Mouse (Mus musculus) kidney, adult 9 months (tissue): ENCODE results near the gene Arid5b.
A peak's percentile ranks its signal among the peaks of the same experiment; 100 is the strongest.

Source experiments
- DNase-seq: peaks from one replicate; pipeline ENCODE4 v3.0.0; 2022

Gene Arid5b

DNA sequence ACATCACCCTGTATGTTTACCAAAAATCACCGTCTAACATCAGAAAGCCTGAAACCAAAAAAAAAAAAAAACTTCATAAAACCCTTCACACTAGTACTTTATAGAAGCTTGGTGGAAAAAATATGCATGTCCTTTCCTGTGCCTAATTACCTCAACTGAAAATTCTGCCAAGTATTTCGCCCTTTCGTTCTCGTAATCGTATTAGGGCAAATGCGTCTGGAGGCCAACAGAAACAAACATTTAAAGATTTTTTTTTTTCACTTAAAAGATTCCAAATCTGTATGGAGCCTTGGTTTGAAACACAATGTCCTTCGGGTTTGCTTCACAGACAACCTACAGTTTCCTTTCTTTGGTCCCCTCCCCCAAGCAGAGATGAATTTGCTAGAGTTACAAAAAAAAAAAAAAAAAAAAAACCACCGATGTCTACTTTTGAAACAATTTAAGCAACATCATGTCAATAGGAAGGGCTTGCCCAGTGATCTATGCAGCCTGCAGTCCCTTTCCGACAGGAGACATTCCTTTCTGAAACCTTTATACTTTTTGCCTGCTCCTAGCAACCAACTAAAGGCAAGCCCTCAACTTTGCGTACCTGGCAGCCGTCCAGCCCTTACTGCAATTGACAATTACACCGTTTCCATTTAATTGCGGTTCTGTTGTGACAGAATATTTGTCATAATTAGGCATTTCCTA lies 86.7 kb downstream of the Arid5b start:
- DNase-seq, result peak; percentile 66

- no peak for DNase-seq
Observed at GRCm38 (mm10) chr10:68191146-68191545, 87.4 kb downstream of the Arid5b start.

DNA sequence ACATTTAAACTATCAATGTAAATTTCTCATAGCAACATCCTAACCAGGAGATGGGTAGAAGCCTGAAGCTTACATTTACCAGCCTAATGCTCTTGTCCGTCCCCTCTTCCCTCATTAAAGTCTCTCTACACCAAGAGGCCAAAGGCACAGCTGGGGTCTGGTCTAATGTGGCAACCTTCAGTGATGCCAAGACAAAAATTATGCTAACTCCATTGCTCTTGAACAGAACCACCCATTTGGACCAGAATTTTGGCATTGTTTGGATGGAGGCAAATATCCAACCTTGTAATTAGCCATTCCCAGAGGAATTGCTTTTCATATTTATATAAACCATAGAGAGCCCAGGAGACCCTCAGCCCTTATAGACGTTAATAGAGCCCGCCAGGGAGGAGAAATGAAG lies 88.7 kb downstream of the Arid5b start:
- no peak for DNase-seq

GRCm38 (mm10) chr10:68183096-68183495 lies 95.4 kb downstream of the Arid5b start:
- DNase-seq, result no peak

- no peak for DNase-seq
Observed at GRCm38 (mm10) chr10:68182266-68182665, 96.3 kb downstream of the Arid5b start.

DNA sequence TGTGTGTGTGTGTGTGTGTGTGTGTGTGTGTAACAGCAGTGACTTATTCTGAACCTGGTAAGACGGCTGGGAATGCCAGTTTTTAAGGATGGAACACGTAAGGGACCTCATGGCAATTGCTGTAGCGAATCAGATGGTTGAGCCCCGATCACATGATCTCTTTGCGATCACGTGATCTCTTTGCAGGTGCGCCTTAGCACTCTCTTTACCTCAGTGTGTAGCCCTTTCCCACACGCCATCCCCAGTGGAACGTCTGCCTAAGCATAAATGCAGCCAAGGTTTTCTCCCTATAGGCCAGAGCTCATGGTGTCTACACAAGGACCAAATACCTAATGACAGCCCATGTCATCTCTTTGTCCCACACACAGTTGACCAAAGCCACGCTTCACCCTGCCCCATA lies 97.4 kb downstream of the Arid5b start:
- no peak for DNase-seq

DNA sequence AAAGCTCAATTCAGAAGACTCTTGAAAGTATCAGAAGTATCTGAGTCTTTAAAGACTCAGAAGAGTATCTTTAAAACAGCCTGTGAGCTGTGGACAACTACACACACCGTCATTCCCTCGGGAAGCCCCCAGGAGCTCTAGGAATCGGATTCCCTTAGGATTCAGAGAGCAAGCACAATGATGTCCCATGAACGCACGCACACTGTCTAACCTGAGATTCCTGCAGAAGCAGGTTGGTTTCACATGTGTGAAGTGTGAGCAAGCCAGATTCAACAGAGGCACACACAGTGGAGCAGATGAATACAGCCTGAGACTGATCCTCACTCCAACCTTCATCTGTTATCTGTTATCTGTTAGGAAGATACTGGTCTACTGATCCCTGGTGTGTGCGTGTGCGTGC lies 97.8 kb downstream of the Arid5b start:
- DNase-seq, result no peak

GRCm38 (mm10) chr10:68180151-68180550 lies 98.4 kb downstream of the Arid5b start:
- peak; percentile 54 for DNase-seq

- no peak for DNase-seq
Observed at GRCm38 (mm10) chr10:68179741-68180140, 98.8 kb downstream of the Arid5b start.

DNA sequence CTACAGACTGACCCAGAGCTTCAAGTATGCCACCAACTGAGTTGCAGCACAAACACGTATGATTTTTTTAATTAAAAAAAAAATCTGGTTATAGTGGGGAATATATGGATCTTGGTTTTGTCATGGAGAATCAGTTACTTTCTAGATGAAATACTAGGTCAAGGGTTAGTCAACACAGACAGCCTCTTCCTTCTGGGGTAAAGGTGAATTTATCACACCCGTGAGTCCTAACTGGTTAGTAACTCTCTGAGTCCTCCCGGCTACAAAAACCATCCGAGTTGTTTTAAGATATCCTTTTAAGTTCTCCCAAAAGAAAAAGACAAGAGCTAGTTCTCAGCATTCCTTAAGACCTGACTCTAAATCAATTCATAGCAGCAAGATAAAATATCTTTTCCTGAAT lies 99.2 kb downstream of the Arid5b start:
- DNase-seq, result peak; percentile 51

- no peak for DNase-seq
Observed at GRCm38 (mm10) chr10:68177697-68178485, 100.6 kb downstream of the Arid5b start.

DNA sequence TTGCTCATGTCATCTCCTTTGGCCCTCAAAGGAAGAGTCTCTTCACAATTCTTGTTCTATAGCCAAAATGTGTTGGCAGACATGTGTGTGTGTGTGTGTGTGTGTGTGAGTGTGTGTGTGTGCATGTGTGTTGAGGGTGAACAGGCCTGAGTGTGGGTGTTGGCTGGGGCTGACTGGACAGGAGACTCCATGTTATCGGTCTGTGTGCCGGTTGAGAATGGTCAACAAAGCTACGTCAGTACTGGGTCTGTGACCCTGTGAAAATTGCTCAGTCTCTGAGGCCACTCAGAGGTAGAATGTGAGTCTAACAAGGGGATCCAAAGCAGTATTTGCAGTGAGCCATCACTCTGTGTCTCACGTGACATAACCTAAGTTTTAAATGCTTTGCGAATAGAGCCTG lies 102.7 kb downstream of the Arid5b start:
- no peak for DNase-seq

- DNase-seq, result no peak
Observed at GRCm38 (mm10) chr10:68173634-68174033, 104.9 kb downstream of the Arid5b start.

- DNase-seq, result no peak
Observed at GRCm38 (mm10) chr10:68172906-68173305, 105.6 kb downstream of the Arid5b start.

GRCm38 (mm10) chr10:68171974-68172373 lies 106.6 kb downstream of the Arid5b start:
- DNase-seq, result no peak

DNA sequence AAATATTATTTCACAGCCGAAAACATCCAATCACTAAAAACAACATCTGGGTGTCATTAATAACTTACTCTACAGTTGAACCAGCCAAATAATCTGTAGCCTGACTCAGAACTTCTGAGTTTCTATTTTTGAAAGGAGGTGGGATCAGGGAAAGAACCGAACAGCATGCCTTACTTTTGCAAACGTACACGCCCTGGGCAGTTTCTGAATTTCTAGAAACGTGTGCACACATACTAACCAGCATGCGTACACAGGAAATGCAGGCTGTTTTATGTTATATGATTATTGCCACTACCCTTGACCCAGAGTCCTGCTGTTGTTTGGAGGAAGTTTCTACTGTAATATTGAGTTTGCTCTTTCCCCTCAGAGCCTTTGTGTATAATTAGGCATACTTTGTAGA lies 109.9 kb downstream of the Arid5b start:
- no peak for DNase-seq

DNA sequence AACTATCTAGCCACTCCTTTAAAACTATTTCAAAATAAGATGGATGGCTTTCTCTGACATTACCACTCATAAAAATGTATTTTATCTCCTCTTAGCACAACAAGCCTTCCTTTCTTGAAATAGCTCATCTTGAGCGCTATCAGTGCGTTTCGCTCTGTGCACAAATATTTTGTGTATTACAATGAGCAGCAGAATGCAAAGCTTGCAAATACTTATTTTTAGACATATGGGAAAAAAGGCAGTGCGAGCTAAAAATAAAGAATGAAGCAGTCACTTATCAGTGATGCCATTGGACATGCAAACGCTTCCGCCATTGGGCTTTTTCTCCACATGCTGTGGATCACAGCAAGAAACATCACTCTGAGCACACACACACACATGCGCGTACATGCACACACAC lies 110.4 kb downstream of the Arid5b start:
- DNase-seq, result no peak

- no peak for DNase-seq
Observed at GRCm38 (mm10) chr10:68167118-68167517, 111.4 kb downstream of the Arid5b start.

DNA sequence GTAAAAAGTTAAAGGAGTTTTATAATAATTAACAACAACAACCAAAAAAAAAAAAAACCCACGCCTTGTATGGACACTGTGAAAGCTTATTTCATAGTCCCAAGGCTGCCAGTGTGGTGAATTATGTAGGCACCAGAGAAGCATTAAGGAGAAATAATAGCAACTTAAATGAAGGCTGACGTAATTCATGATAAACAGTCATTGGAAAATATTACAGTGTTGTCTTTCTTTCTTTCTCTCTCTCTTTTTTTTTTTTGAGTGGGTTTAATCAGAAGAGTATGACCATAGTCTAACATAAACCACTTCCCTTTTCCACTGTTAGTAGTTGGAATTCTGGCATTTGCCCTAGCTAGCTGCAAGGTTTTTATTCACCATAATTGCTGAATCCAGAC lies 111.8 kb downstream of the Arid5b start:
- no peak for DNase-seq

DNA sequence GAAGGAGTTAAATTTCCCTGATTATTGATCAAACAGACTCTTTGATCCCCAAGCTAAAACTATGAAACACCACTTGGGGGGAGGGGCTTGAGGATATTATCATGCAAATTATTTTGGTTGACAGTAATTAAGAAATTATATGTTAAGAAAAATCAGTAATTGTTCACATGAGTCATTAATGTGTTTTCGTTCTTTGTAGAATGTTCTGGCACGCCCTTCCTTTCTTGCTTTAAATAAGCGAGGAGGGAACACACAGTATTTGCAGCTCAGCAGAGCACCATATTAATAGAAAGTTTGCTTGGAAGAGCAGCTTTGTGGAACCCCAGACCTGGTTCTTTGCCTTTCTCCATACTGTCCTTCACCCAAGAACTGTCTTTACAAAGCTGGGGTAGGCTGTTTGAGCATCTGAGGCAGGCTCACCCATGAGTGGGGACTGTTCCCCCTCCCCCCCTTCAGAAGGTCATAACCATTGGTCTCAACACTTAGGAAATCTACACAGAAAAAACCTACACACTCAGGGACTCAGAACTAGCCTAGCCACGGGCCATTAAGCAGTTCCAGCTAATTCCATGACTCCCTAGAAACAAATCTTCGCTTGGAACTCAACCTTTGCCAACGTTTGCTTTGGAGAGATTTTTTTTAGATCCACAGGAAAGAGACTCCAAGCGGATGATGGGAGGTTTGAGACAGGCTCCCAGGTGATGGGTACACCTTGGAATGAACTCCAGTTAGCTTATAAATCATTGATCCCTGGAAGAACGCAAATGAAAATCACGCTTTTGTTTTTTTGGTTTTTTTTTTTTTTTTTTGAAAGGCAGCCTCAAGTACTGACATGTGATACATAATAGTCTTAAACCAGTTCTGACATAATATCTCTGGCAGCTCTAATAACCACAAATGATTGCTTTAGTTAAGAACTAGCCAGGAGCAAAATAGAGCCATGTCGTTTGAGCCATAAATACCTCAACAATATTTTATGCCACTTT lies 112.5 kb downstream of the Arid5b start:
- peak; percentile 77 for DNase-seq

- DNase-seq, result peak; percentile 45
Observed at GRCm38 (mm10) chr10:68164723-68165706, 113.5 kb downstream of the Arid5b start.

DNA sequence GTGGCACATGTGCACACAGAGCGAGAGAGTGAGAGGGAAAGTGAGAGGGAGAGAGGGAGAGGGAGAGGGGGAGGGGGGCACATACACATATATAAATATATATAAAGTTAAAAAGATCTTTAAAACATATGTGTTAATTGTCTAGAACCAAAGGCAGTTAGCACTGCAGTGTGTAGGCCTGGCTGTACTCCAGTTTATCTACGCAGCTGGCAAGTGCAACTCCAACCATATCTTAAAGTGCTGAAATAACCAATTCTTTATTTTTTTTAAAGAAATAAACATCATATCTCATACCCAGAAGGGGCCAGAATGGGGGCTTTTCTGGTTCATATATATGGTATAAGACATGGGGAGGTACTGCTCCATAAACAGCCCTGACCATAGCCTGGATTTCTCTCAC lies 114.4 kb downstream of the Arid5b start:
- DNase-seq, result no peak
